Mouse (Mus musculus): ENCODE measurements around the gene Eif2ak1. TPM values are rescaled to one million over a fixed set of nuclear protein-coding genes. Genes with fewer than 3 reads are reported as not detected.
"Not testable (repeated sequence)": the region's sequence is repeated elsewhere in the genome, so short reads cannot be mapped to it uniquely, and the experiment has no call there.

The Eif2ak1 gene
- polyA plus RNA-seq (2016; fragmentation: Nextera tagmentation; extraction: Ambion mirVana) = 47.8 and 48.7 TPM in 2 replicates

GRCm38 (mm10) chr5:143817116-143817930 lies at the start of gene Eif2ak1:
Gene Eif2ak1, plus strand, starts transcription at chr5:143817788.
- no peaks in the 10 kb centered on the region for H3K9me3 ChIP-seq
- DNase-seq (ENCODE audit: low spot score) = peak; percentile 95
- under 1% methylated on average over 37 of the region's 37 CpGs for WGBS
- peak within 1 kb of the TSS; percentile 94 for H3K4me3 ChIP-seq
- H3K4me1 ChIP-seq = peaks cover 11% of the 10 kb centered on the region
- H3K27ac ChIP-seq (replicated peaks) = peak within 1 kb of the TSS; percentile 83
- no peaks in the 10 kb centered on the region for H3K36me3 ChIP-seq (replicated peaks)
- no peaks in the 10 kb centered on the region for H3K27me3 ChIP-seq (replicated peaks; ENCODE audit: low read depth, poor library complexity, severe bottlenecking)

DNA sequence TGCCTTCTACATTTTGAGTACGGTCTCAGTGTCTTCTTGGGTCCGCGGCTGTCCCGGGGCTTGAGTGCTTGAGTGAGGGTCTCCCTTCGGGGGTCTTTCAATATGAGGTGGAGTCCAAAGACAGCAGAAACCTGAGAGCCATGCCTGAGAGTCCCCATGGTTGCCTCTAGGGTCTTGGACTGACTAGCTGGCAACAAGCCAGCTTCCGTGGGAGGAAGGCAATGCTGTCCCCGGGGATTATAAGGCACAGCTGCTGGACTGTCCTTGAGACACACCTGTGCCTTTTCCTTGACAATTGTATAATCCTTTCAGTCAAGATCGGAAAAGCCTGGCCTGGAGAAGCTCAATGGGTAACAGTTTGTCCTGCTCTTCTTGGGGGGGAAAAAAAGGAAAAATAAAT lies 35.6 kb upstream of the Eif2ak1 start:
- H3K4me1 ChIP-seq = no peaks in the 10 kb centered on the region
- WGBS = 93% methylated on average over 8 of the region's 8 CpGs

DNA sequence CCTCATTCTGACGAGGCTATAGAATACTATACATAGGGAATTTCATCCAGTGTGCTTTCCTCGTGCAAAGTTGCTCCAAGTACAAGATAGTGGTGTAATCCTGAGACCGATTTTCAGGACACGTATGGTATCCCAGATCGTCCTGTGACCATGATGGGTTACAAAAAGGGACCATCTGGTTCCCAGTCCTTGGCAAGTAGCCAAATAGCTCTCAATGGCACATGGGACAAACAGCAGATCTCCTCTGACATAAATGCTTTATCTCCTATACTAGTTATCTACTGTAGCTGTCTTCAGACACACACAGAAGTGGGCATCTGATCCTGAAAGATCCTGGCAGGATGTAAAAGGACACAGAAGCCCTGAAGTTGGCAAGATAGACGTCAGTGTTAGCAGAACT lies 32.2 kb upstream of the Eif2ak1 start:
- H3K9me3 ChIP-seq = peaks cover 2% of the 10 kb centered on the region; the same call in 1 of the 2 replicates
- no peak overlapping the region for H3K4me3 ChIP-seq
- H3K27me3 ChIP-seq (replicated peaks; ENCODE audit: low read depth, poor library complexity, severe bottlenecking) = no peaks in the 10 kb centered on the region
- no peak overlapping the region for H3K27ac ChIP-seq (replicated peaks)
- 86% methylated on average over 6 of the region's 6 CpGs for WGBS
- no peaks in the 10 kb centered on the region for H3K4me1 ChIP-seq
- DNase-seq (ENCODE audit: low spot score) = no peak
- H3K36me3 ChIP-seq (replicated peaks) = no peaks in the 10 kb centered on the region

More for the DNA sequence above, 35.6 kb upstream of the Eif2ak1 start:
- Histone ChIP-seq H3K36me3 (replicated peaks) (no peaks in the 10 kb centered on the region), H3K27ac (replicated peaks) (no peak overlapping the region), H3K4me3 (no peak overlapping the region), H3K27me3 (replicated peaks; ENCODE audit: low read depth, poor library complexity, severe bottlenecking) (no peaks in the 10 kb centered on the region), H3K9me3 (peaks cover 2% of the 10 kb centered on the region; the same call in 1 of the 2 replicates)
- DNase-seq (ENCODE audit: low spot score) = no peak

DNA sequence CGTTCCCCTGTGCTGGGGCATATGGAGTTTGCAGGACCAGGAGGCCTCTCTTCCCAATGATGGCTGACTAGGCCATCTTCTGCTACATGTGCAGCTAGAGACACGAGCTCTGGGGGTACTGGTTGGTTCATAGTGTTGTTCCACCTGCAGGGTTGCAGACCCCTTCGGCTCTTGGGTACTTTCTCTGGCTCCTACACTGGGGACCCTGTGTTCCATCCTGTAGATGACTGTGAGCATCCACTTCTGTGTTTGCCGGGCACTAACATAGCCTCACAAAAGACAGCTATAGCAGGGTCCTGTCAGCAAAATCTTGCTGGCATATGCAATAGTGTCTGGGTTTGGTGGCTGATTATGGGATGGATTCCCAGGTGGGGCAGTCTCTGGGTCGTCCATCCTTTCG lies 16.4 kb upstream of the Eif2ak1 start:
- not testable (repeated sequence) for DNase-seq (ENCODE audit: low spot score); H3K9me3 ChIP-seq; H3K36me3 ChIP-seq (replicated peaks); H3K4me1 ChIP-seq; H3K4me3 ChIP-seq; H3K27ac ChIP-seq (replicated peaks); H3K27me3 ChIP-seq (replicated peaks; ENCODE audit: low read depth, poor library complexity, severe bottlenecking)
- 83% methylated on average over 6 of the region's 6 CpGs for WGBS

DNA sequence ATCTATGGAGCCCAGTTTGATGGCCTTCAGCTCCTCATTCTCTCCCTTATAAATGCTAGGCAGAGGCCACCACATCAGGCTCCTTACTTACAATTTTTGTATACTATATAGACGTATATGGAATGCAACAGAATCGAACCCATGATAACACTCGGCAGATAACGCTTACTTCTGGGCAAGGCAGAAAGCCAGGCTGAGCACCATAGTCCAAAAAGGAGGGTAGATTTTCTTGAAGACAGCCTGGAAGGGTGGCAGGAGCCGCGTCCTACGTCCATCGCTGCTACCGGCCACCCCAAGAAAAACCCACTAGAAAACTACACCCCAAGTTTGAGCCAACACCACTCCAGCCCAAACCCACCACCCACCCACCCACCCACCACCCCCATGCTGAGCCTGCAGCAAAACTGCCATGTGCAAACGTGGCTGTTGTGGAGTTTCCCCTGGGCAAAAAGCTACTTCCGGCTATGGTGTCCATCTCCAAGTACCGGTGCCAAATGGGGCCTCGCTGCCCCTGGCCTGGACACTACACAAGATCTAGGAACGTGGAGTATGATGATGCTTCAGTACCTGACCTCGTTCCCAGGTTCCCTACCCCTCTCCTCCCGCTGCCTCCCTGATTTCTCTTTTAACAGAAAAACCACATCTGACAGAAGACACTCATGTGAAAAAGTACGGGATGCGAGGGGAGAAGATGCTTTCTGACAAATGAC lies 13.4 kb upstream of the Eif2ak1 start:
- DNase-seq (ENCODE audit: low spot score) = no peak
- 89% methylated on average over 18 of the region's 18 CpGs for WGBS
- no peaks in the 10 kb centered on the region for H3K9me3 ChIP-seq
- H3K4me1 ChIP-seq = no peaks in the 10 kb centered on the region
- H3K4me3 ChIP-seq = no peak overlapping the region
- no peaks in the 10 kb centered on the region for H3K36me3 ChIP-seq (replicated peaks)
- no peak overlapping the region for H3K27ac ChIP-seq (replicated peaks)
- no peaks in the 10 kb centered on the region for H3K27me3 ChIP-seq (replicated peaks; ENCODE audit: low read depth, poor library complexity, severe bottlenecking)

DNA sequence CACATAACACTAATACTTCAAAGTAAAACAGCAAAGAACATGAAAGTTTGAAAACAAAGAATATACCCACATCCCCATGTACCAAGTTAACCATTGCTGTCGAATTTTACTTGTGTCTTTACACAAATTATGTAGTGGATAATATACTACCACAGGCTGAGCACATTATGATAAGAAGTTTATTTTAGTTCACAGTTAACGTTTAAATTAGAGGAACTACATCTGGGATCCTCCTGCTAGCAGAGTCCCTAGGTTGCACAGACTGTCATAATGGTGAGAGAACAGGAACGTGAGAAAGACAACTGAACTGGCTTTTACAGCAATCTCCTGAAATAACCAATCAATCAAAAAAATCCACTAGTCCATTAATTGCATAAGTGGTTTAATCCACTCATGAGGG lies 10.3 kb upstream of the Eif2ak1 start:
- H3K4me3 ChIP-seq = no peak overlapping the region
- H3K27ac ChIP-seq (replicated peaks) = no peak overlapping the region
- no peaks in the 10 kb centered on the region for H3K27me3 ChIP-seq (replicated peaks; ENCODE audit: low read depth, poor library complexity, severe bottlenecking)
- no peaks in the 10 kb centered on the region for H3K36me3 ChIP-seq (replicated peaks)
- DNase-seq (ENCODE audit: low spot score) = no peak
- WGBS = 78% methylated on average over 3 of the region's 3 CpGs
- H3K9me3 ChIP-seq = no peaks in the 10 kb centered on the region
- H3K4me1 ChIP-seq = no peaks in the 10 kb centered on the region

DNA sequence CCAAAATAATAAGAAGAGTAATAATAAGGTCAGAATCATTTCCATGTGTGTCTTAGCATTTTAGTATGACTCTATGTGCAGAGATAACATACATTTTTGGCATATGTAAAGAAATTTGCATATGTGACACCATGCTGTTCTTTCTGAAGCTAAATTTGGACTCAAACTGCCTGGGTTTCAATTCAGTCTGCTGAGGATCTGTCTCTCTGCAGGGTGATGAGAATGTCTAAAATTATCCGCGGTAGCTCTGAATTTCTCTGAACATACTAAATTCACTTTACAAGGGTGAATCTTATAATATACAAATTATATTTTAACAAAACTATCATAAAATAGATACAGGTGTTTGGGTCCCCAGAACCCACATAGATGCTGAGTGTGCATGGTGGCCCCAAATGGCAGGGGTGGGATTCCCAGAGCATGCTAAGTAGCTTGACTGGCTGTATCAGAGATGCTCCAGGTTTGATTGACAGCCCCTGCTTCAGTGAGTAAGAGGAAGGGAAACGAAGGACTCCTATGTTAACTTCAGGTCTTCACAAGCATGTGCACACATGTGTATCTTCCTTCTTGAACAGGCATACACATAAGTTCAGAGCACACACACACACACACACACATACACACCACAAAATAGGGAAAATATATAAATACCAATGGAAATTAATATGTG lies 8.0 kb upstream of the Eif2ak1 start:
- Histone ChIP-seq H3K27me3 (replicated peaks; ENCODE audit: low read depth, poor library complexity, severe bottlenecking) (no peaks in the 10 kb centered on the region), H3K36me3 (replicated peaks) (no peaks in the 10 kb centered on the region), H3K9me3 (no peaks in the 10 kb centered on the region), H3K4me1 (no peaks in the 10 kb centered on the region), H3K27ac (replicated peaks) (no peak overlapping the region), H3K4me3 (no peak overlapping the region)
- DNase-seq (ENCODE audit: low spot score) = no peak
- 90% methylated on average over 3 of the region's 3 CpGs for WGBS

DNA sequence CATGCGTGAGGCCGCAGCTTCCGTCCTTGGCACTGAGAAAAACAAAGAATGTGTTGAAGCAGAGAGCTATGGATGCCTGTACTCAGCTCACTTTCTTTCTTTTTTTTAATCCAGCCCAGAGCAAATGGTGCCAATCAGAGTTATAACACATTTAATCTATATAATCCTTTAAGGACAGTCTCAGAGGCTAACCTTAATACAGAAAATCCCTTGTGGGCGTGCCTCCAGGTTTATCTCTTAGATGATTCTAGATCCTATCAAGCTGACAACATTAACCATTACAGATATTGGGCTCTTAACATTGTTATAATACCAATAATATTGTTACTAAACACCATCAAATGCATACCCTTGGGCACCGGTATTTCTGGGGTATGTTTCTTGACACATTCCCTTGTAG lies 5.9 kb upstream of the Eif2ak1 start:
- Histone ChIP-seq H3K4me1 (no peaks in the 10 kb centered on the region), H3K9me3 (no peaks in the 10 kb centered on the region), H3K27me3 (replicated peaks; ENCODE audit: low read depth, poor library complexity, severe bottlenecking) (no peaks in the 10 kb centered on the region), H3K4me3 (no peak overlapping the region), H3K36me3 (replicated peaks) (no peaks in the 10 kb centered on the region), H3K27ac (replicated peaks) (no peak overlapping the region)
- DNase-seq (ENCODE audit: low spot score) = no peak
- 90% methylated on average over 5 of the region's 5 CpGs for WGBS

GRCm38 (mm10) chr5:143814626-143815025 lies 3.0 kb upstream of the Eif2ak1 start:
- H3K4me3 ChIP-seq = no peak overlapping the region

DNA sequence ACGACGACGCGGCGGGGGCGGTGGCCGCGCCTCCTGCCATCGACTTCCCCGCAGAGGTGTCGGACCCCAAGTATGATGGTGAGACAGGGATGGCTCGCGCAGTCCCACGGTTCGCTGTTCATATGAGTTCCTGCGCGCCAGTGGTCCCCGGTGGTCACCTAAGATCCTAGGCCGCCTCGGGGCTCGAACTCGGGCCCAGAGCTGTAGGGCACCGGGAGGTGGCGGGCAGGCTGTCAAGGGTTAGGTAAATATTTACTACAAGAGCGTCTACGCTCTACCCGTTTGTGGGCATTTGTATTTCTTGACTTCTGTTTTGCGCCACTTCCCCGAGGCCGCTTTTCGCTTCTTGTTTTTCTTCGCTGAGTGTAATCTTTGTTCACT lies 333 bp downstream of the Eif2ak1 start:
- no peaks in the 10 kb centered on the region for H3K9me3 ChIP-seq
- peak overlapping the region; percentile 94 for H3K4me3 ChIP-seq
- H3K27me3 ChIP-seq (replicated peaks; ENCODE audit: low read depth, poor library complexity, severe bottlenecking) = no peaks in the 10 kb centered on the region
- H3K27ac ChIP-seq (replicated peaks) = peak overlapping the region; percentile 83
- no peaks in the 10 kb centered on the region for H3K36me3 ChIP-seq (replicated peaks)
- under 1% methylated on average over 32 of the region's 32 CpGs for WGBS
- peaks cover 11% of the 10 kb centered on the region for H3K4me1 ChIP-seq
- DNase-seq (ENCODE audit: low spot score) = no peak

More at GRCm38 (mm10) chr5:143814626-143815025, 3.0 kb upstream of the Eif2ak1 start:
- Histone ChIP-seq H3K27ac (replicated peaks) (no peak overlapping the region), H3K27me3 (replicated peaks; ENCODE audit: low read depth, poor library complexity, severe bottlenecking) (no peaks in the 10 kb centered on the region), H3K36me3 (replicated peaks) (no peaks in the 10 kb centered on the region), H3K4me1 (peaks cover 11% of the 10 kb centered on the region), H3K9me3 (no peaks in the 10 kb centered on the region)
- WGBS = 81% methylated on average over 2 of the region's 2 CpGs
- DNase-seq (ENCODE audit: low spot score) = no peak

DNA sequence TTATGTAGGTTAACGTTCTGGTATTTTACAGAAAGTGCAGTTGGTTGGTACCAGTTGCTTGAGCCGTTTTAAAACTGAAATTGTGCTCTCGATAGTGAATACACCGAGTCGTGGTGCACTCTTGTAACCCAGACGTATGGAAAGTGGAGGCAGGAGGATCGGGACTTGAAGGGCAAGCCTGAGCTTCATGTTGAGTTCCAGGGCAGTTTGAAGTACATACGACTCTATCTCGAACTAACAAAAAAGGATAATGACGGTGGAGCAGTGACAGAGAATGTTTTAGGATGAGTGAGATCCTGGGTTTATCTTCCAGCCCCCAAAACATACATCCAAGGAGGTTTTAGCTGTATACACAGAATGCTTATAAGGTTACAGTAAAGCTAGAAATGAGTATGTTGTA lies 873 bp downstream of the Eif2ak1 start:
- H3K27me3 ChIP-seq (replicated peaks; ENCODE audit: low read depth, poor library complexity, severe bottlenecking) = no peaks in the 10 kb centered on the region
- peak overlapping the region; percentile 83; the same call in 1 of the 2 replicates for H3K27ac ChIP-seq (replicated peaks)
- peaks cover 11% of the 10 kb centered on the region for H3K4me1 ChIP-seq
- H3K4me3 ChIP-seq = peak overlapping the region; percentile 94
- no peaks in the 10 kb centered on the region for H3K9me3 ChIP-seq
- whole genome bisulfite sequencing = 19% methylated on average over 10 of the region's 10 CpGs
- DNase-seq (ENCODE audit: low spot score) = no peak
- H3K36me3 ChIP-seq (replicated peaks) = no peaks in the 10 kb centered on the region

GRCm38 (mm10) chr5:143818949-143819348 lies 1.4 kb downstream of the Eif2ak1 start:
- Histone ChIP-seq H3K27ac (replicated peaks) (no peak overlapping the region), H3K27me3 (replicated peaks; ENCODE audit: low read depth, poor library complexity, severe bottlenecking) (no peaks in the 10 kb centered on the region), H3K9me3 (no peaks in the 10 kb centered on the region), H3K36me3 (replicated peaks) (no peaks in the 10 kb centered on the region), H3K4me3 (peak overlapping the region; percentile 94; the same call in 1 of the 2 replicates), H3K4me1 (peaks cover 11% of the 10 kb centered on the region)
- 88% methylated on average over 13 of the region's 13 CpGs for WGBS
- DNase-seq (ENCODE audit: low spot score) = no peak
